Mouse (Mus musculus) forebrain, embryonic 11.5 days (tissue): ENCODE measurements at regions not wholly inside any gene's neighbourhood (a gene's known extent, or its start where the extent isn't known, plus 50 kb on each side); places are given as distances from the start of the nearest gene placed in this dataset.

Source experiments
- ATAC-seq: fragments of 200-750 bp; cut with Nextera tagmentation; replicated peaks from 2 replicates; pipeline ENCODE4 v1.8.0; 2017; ENCODE audit warnings: moderate TSS enrichment; ENCODE audit not compliant: low FRiP score
- DNase-seq: peaks from one replicate; pipeline ENCODE4 v3.0.0-alpha.2; 2017; ENCODE audit warnings: low spot score
- H3K27ac ChIP-seq: fragments of 300-500 bp; sonication (generic); 2 replicates; pipeline ENCODE4 v1.5.1; 2014; ENCODE audit warnings: low read depth, low read length
- H3K27me3 ChIP-seq: fragments of 300-500 bp; sonication (generic); 2 replicates; pipeline ENCODE4 v1.6.1; 2014; ENCODE audit warnings: mild to moderate bottlenecking, low read length, mixed read lengths; ENCODE audit not compliant: control insufficient read depth, insufficient read depth
- H3K36me3 ChIP-seq: fragments of 300-500 bp; sonication (generic); 2 replicates; pipeline ENCODE4 v1.6.1; 2014; ENCODE audit warnings: mild to moderate bottlenecking, low read length, moderate library complexity, mixed read lengths; ENCODE audit not compliant: control insufficient read depth, insufficient read depth
- H3K4me1 ChIP-seq: fragments of 300-500 bp; sonication (generic); replicated peaks from 2 replicates; pipeline ENCODE4 v1.6.1; 2014; ENCODE audit warnings: low read length, mixed read lengths; ENCODE audit not compliant: control insufficient read depth, insufficient read depth
- H3K4me2 ChIP-seq: fragments of 300-500 bp; sonication (generic); 2 replicates; pipeline ENCODE4 v1.6.1; 2014; ENCODE audit warnings: low read depth, mild to moderate bottlenecking, low read length, moderate library complexity, mixed read lengths; ENCODE audit not compliant: severe bottlenecking
- H3K4me3 ChIP-seq: fragments of 300-500 bp; sonication (generic); 2 replicates; pipeline ENCODE4 v1.5.1; 2014; ENCODE audit warnings: low read depth, low read length
- H3K9ac ChIP-seq: fragments of 300-500 bp; sonication (generic); 2 replicates; pipeline ENCODE4 v1.6.1; 2014; ENCODE audit warnings: low read length
- H3K9me3 ChIP-seq: fragments of 300-500 bp; sonication (generic); 2 replicates; pipeline ENCODE4 v1.6.1; 2016; ENCODE audit warnings: low read length, mixed read lengths; ENCODE audit not compliant: control insufficient read depth
- WGBS: fragments of 180-500 bp; shearing (Covaris S2); extraction: QIAGEN DNeasy Blood & Tissue Kit; methylation state at CpG from one replicate; pipeline ENCODE4 v1.1.7; 2014; 5-methylcytosine and 5-hydroxymethylcytosine counted together

DNA sequence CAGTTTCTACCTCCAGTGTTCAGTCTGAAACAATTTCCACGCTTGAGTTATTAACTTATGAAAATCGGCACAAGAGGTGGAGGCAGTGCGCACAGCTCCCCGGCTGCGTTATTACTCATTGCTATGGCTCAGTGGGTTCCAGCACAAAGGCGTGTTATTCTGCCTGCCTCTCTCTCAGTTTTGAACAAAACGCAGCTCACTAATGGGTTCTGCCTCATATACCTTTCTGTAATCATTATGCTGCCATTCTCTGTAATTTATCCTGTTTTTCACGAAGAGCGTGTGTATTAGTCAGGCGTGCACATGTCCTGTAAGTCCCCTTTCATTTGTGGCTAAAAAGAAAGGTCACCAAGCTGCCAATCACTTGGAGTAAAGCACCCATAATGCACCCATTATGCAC, 205.4 kb downstream of the Bcl2l11 start:
- DNase-seq (no peak), ATAC-seq (peak; percentile 79)
- Histone ChIP-seq H3K27me3 (peaks cover 11% of the 10 kb centered on the region; the same call in 1 of the 2 replicates), H3K9me3 (no peaks in the 10 kb centered on the region), H3K9ac (no peak overlapping the region), H3K4me1 (peaks cover 17% of the 10 kb centered on the region), H3K4me2 (peak overlapping the region; percentile 1; the same call in 1 of the 2 replicates), H3K4me3 (no peak overlapping the region), H3K27ac (no peak overlapping the region), H3K36me3 (no peaks in the 10 kb centered on the region)
- WGBS: 33% methylated on average over 10 of the region's 10 CpGs

- H3K4me2 ChIP-seq: no peak overlapping the region
- DNase-seq: no peak
- H3K4me1 ChIP-seq: peaks cover 17% of the 10 kb centered on the region
- 32% methylated on average over 8 of the region's 8 CpGs for WGBS
- H3K27me3 ChIP-seq: peaks cover 11% of the 10 kb centered on the region; the same call in 1 of the 2 replicates
- H3K4me3 ChIP-seq: no peak overlapping the region
- peak; percentile 70 for ATAC-seq
- H3K9ac ChIP-seq: no peak overlapping the region
- H3K36me3 ChIP-seq: no peaks in the 10 kb centered on the region
- no peaks in the 10 kb centered on the region for H3K9me3 ChIP-seq
- H3K27ac ChIP-seq: no peak overlapping the region
Observed at GRCm38 (mm10) chr2:128331681-128332080, 205.8 kb downstream of the Bcl2l11 start.

DNA sequence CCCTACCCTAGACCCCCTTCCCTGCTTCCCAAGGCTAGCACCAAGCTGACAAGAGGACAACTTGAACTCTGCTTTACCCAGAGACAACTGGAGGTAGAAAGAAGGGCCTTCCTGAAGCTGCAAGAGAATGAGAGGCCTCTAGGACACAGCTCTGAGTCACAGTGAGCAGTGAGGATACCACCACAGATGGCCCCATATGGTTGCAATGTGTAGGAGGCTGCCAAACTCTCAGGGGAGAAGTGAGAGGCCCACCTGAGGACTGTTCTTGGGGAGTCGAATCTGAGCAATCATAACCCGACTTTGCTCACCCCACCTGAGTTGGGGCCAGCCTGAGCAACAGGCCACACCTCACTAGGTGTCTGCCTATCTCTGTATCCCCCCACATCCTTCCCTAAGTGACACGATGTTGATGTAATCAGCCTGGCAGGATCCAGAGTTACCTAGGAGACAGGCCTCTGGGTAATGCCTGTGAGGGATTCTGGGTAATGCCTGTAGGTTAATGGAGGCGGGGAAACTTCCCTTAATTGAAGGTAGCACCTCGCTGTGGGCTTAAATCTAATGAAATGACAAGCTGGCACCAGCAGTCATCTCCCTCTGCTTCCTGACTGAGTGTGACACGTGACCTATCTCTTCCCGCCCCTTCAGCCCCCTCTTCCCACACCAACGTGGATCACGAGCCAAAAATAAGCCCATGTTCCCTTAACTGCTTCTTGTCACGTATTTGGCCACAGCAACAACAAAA, 207.7 kb downstream of the Bcl2l11 start:
- Histone ChIP-seq H3K27ac (no peak overlapping the region), H3K9ac (no peak overlapping the region), H3K4me2 (no peak overlapping the region), H3K27me3 (peaks cover 11% of the 10 kb centered on the region; the same call in 1 of the 2 replicates), H3K4me1 (peaks cover 17% of the 10 kb centered on the region), H3K4me3 (no peak overlapping the region), H3K9me3 (no peaks in the 10 kb centered on the region), H3K36me3 (no peaks in the 10 kb centered on the region)
- no peak for DNase-seq
- ATAC-seq: no peak
- WGBS: 80% methylated on average over 10 of the region's 10 CpGs

- WGBS: 84% methylated on average over 2 of the region's 2 CpGs
- DNase-seq: no peak
Observed at GRCm38 (mm10) chr2:128334143-128334470, 208.3 kb downstream of the Bcl2l11 start.

GRCm38 (mm10) chr2:128334757-128335500, 209.1 kb downstream of the Bcl2l11 start:
- Histone ChIP-seq H3K4me3 (no peak overlapping the region), H3K9ac (no peak overlapping the region), H3K9me3 (no peaks in the 10 kb centered on the region), H3K27ac (no peak overlapping the region), H3K4me1 (peaks cover 23% of the 10 kb centered on the region), H3K36me3 (no peaks in the 10 kb centered on the region), H3K27me3 (peaks cover 11% of the 10 kb centered on the region; the same call in 1 of the 2 replicates), H3K4me2 (no peak overlapping the region)
- DNase-seq: no peak
- 79% methylated on average over 6 of the region's 7 CpGs for WGBS
- ATAC-seq: no peak

More at GRCm38 (mm10) chr2:128334143-128334470, 208.3 kb downstream of the Bcl2l11 start:
- Histone ChIP-seq H3K4me2 (no peak overlapping the region), H3K4me3 (no peak overlapping the region), H3K9ac (no peak overlapping the region), H3K27ac (no peak overlapping the region), H3K27me3 (peaks cover 11% of the 10 kb centered on the region; the same call in 1 of the 2 replicates), H3K36me3 (no peaks in the 10 kb centered on the region), H3K4me1 (peaks cover 17% of the 10 kb centered on the region), H3K9me3 (no peaks in the 10 kb centered on the region)
- no peak for ATAC-seq

DNA sequence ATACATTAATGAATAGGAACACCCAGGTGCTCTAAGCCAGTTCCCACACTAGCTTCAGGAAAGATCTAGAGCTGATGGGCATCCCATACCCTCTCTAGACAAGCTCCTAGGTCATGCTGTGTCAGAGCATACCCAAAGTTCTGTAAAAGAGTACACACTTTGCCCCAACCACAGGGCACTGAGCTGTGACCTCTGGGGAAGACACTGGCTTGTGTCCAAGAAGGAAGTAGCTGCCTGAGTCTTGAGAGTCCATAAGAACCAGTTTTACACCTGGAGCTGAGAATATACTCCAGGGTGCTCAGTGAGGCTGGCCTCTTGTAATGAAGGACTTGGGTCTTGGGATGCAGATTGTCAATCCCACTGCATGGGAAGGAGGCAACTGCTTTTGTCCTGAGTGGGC, 211.4 kb downstream of the Bcl2l11 start:
- H3K9ac ChIP-seq: no peak overlapping the region
- H3K4me2 ChIP-seq: no peak overlapping the region
- H3K4me1 ChIP-seq: peaks cover 15% of the 10 kb centered on the region
- DNase-seq (no peak), ATAC-seq (no peak)
- no peak overlapping the region for H3K27ac ChIP-seq
- no peaks in the 10 kb centered on the region for H3K36me3 ChIP-seq
- no peaks in the 10 kb centered on the region for H3K9me3 ChIP-seq
- H3K27me3 ChIP-seq: peaks cover 9% of the 10 kb centered on the region; the same call in 1 of the 2 replicates
- H3K4me3 ChIP-seq: no peak overlapping the region

DNA sequence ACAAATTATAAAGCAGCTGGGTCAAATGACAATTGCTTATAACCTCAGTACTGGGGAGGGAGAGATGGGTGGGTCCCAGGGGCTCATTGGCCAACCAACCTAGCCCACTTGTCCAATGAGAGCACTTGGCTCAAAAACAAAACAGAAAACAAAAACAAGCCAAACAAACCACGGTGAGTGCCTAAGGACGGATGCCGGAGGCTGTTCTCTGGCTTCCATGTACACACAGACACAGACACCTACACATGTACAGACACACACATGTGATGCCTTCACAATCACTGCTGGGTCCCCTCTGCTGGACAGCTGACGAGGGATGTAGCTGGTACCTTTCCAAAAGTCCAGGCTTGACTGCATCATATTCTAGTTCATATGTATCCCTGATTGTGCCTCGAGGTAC, 212.0 kb downstream of the Bcl2l11 start:
- peaks cover 12% of the 10 kb centered on the region for H3K4me1 ChIP-seq
- H3K9me3 ChIP-seq: no peaks in the 10 kb centered on the region
- H3K27ac ChIP-seq: no peak overlapping the region
- DNase-seq (no peak), ATAC-seq (no peak)
- no peaks in the 10 kb centered on the region for H3K36me3 ChIP-seq
- WGBS: 89% methylated on average over 5 of the region's 5 CpGs
- H3K27me3 ChIP-seq: peaks cover 7% of the 10 kb centered on the region; the same call in 1 of the 2 replicates
- H3K9ac ChIP-seq: no peak overlapping the region
- no peak overlapping the region for H3K4me2 ChIP-seq
- no peak overlapping the region for H3K4me3 ChIP-seq

DNA sequence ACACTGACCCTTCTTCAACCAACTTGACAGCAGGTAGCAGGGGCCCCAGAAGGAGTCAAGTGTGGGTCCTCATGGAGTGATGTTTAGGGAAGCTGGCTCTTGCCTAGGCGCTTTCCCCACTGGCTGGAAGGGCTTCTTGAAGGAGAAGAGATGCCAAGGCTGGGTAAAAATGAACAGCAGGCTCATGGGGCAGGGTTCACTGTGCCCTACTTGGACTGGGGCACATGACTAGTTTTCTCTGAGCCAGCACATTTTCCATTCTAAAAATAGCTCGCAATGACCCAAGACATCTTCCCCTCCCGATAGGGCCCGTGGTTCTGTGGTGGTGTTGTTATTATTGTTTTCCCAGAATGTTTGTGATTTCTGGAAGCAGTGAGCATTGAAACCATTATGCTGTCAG, 212.6 kb downstream of the Bcl2l11 start:
- DNase-seq (no peak), ATAC-seq (no peak)
- no peaks in the 10 kb centered on the region for H3K36me3 ChIP-seq
- WGBS: 90% methylated on average over 4 of the region's 4 CpGs
- peaks cover 5% of the 10 kb centered on the region; the same call in 1 of the 2 replicates for H3K27me3 ChIP-seq
- H3K4me1 ChIP-seq: peaks cover 10% of the 10 kb centered on the region
- no peak overlapping the region for H3K4me3 ChIP-seq
- H3K27ac ChIP-seq: no peak overlapping the region
- H3K4me2 ChIP-seq: no peak overlapping the region
- no peak overlapping the region for H3K9ac ChIP-seq
- no peaks in the 10 kb centered on the region for H3K9me3 ChIP-seq
